Mouse (Mus musculus) frontal cortex, postnatal 36 days (tissue): ENCODE results near the gene Gpr18.
"Not testable (repeated sequence)": the region's sequence is repeated elsewhere in the genome, so short reads cannot be mapped to it uniquely, and the experiment has no call there.

ENCODE experiments used
- DNase-seq, 2 experiments: peaks; one replicate each; pipeline ENCODE4 v3.0.0; 2022; ENCODE audit warnings: low spot score in 2 of 2

Gpr18 gene

DNA sequence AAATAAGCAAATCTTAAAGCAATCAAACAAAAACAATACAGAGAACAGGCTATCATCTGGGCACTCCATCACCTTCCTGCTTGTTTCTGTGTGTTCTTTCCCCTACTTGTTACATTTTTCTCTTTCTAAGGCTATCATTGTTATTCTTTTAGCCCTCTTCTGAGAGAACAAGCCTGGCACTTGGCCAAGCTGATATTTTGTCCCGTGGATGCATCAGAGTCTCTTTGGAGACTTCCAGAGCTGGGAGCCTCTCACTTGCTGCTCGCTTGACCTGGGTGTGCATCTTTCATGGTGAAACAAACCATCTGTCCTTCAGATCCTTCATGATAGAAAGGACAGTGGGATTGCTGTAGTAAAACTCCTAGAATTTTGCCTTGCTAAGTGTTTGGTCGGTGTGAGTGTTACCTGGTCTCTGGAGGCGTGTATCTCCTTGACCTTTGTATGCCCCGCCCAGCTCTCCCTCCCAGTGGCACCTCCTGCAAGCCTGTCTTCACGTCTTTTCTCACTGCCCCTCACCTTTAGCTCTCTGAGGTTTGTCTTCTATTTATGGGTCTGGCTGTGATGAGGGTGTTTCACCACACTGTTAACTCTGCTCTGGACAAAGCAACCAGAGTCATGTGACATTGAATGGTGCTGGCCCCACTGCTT is 31.3 kb downstream of the Gpr18 start:
- DNase-seq: no peak

DNA sequence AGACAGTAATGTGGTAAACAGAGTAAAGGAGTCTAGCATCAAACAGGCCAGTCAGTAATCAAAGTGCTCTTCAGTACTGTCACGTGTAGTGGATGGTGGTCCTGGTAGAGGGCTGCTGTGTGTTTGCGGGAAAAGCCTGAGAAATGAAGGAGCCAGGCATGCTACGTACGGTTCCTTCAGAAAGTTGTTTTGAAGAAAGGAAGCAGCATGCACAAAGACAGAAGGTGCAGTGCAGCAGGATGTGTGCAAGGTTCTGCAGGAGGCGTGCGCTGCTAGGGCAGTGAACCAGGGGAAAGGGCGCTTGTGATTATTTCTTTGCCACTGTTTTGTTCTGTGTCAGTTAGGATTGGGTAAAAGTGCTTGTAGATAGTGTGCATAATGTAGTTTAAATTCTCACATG is 34.4 kb downstream of the Gpr18 start:
- DNase-seq: no peak

DNA sequence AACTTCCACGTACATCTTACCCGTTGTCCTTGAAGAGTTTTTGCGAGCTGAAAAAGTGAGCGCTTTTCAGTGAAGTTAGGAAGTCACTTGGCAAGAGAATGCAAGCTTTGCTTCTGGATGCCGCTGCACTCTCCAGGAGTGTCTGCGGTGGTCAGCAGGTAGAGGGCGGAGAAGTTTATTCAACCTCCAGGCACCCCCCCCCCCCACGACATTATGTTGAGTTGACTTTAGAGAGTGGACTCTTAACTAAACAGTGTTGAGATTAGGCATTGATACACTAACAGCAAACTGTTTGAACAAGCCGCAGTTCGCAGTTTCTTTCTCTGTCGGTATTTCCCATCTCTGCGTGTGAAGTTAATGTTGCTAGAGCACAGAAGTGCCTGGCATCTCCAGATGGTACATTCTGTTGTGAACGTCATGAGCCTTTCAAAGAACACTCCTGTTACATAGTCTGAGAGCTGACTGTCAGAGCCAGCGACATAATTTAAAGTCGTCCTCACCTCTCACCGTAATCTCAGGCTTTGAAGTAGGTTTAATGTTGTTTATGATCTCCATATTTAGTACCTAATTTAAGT is 36.2 kb downstream of the Gpr18 start:
- DNase-seq: peak; percentile 11 to 30

DNA sequence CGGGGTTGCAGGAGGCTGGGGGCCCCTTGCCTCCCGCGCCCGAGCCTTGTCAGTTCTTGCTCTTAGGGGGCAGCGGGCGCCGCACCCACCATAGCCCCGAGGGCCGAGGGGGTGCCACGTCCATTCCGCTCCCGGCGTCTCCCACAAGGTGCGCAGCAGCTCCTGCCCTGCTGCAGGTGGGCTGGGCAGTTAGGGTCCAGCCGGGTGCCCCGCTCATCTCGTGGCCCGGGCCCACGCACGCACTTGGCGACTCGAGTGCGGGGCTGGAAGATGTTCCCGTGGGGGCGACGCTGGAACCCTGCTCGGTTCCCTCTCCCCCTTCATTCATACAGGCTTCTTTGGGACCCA is 36.7 kb downstream of the Gpr18 start:
- no peak for DNase-seq

DNA sequence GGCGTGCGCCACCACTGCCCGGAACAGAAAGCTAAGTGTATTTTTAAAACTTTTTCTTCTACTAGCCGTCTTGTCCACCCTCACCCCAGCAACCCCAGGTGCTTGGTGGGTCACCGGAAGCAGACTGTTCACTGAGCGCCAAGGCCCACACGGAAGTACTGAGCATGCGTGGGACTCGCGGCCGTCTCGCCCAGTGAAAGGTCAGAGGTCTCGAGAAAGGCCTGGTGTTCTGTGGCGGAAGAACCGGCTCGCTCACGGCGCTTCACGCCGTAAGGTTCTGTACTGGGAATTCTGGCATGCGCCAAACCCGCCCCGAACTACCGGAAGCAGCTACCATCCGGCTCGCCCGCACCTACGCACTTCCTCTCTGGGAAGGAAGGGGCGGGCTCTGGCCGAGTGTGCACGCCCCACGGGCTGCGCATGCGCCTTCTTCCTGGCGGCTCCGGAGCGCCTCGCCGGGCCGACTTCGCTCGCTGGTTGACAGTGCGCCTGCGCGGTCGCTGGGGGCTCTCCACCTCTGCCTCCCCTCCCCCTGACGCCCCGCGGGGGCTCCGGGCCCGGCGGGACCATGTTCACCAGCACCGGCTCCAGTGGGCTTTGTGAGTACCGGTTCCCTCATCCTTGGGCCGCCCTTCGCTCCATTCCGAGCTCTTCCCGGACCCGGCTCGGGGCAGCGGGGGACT is 37.3 kb downstream of the Gpr18 start, which contains the start of gene Ubac2:
Gene Ubac2 (plus strand): TSS at position 445 of the 683 bp plus-strand sequence.
- peak; percentile 96 to 99 for DNase-seq

DNA sequence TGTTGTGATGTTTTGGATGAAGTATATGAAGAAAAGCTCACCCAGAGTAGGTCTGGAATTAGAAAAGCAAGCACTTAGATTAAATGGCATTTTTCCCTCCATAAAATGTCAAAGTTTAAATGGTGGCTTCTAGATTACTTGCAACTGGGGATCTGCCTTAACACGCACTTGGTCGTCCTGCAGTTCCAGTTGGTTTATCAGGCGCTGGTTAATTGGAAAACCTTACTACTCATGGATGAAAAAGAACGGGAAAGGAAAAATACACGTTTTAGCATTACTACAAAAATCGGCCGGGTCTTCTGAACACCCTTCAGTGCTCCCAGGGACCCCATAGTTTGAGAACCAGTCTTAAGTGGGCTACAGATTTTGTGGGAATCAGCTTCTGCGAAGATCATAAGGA is 37.9 kb downstream of the Gpr18 start:
- no peak for DNase-seq

DNA sequence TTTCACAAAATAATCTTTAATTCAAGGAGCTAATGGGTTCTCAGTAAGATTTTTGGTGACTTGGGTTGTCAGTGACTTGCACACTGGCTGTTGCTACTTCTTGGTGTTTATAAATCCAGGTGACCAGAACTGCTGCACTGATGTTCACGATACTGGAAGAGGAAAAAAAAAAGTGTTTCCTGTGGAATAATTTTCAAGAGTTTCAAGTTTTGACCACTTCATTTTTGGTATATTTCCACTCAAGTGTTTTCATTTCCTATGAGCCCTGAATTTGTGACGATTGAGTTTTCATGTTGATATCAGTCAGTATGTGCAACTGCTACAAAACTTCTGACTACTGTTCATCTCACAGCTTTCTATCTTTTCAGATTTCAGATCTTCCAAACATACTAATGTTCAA is 38.7 kb downstream of the Gpr18 start:
- DNase-seq: no peak

DNA sequence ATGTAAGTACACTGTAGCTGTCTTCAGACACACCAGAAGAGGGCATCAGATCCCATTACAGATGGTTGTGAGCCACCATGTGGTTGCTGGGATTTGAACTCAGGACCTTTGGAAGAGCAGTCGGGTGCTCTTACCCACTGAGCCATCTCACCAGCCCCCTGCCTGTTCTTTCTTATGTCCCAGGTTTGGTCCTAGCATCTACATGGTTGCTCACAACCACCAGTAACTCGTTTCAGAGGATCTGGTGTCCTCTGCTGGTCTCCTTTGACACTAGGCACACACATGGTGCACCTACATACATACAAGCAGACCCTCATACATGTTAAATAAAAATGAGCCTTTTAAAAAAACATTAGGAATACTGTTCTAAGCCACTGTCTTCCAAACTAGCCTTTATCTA is 39.4 kb downstream of the Gpr18 start:
- not testable (repeated sequence) for DNase-seq

DNA sequence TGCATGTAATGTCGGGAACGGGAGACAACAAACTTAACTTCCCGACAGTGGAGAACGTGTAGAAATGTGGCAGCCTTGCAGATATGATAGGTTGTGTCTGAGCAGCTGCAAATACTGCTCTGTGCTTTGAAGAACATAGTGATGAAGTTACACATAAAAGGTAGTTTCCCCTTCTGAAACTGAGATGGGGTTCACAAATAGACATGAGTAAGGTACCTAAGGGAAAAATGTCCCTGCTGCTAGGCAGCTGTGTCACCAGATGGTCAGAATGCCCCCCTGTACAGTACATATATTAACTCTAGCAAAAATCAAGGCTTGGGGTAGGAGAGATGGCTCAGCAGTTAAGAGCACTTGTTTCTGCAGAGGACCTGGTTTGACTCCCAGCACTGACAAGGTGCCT is 41.9 kb downstream of the Gpr18 start:
- no peak for DNase-seq

DNA sequence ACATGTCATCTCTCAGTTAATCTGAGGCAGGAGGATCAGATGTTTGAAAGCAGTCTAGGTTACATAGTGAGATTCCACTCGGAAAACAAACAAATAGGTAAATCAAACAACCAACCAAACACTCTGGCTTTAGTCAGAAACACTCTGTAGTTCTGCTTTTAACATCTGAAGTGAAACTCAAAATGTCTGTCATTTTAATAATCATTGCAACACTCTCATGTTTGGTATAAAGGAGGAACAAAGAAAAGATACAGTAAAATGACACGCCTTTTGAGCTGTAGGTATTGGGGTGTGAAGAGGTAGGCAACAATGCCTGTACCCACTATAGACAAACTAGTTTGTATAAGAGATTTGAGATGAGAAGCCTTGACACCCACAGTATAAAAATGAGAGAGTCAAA is 42.4 kb downstream of the Gpr18 start:
- no peak for DNase-seq

DNA sequence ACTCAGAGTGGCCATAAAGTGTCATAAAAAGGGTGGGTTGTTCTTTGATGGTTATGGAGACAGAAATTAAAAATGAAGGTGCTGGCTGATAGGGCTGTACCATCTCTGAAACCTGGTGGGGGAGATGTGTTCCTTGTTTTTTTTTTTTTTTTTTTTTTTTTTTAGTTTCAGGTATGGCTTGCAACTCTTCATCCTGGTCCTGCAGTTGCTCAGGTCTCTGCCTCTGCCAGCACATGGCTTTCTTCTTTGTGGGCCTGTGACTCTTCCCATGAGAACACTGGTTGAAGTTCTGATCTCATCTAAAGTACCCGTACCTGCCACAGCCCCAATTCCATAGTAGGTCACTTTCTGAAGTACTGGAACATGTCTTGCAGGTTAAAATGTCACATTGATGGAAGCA is 42.8 kb downstream of the Gpr18 start:
- DNase-seq: no peak

DNA sequence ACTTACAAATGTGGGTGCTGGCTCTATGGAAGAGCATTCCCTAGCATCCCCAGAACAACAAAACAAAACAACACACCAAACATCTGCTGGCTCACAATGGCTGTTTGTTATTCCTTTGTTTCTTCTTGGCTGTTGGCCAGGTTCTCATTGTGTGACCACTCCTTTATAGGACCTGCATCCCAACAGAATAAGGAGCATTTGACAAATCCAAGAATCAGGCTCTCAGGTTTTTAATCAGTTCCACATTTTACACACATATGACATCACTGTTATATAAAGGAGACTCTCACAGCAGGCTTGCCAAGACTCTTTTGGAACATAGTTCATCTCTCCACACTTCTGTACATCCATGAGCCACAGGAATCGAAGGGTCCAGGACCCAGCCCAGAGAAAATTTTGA is 46.5 kb downstream of the Gpr18 start:
- peak in 1 of 2 experiments; percentile 30 for DNase-seq

DNA sequence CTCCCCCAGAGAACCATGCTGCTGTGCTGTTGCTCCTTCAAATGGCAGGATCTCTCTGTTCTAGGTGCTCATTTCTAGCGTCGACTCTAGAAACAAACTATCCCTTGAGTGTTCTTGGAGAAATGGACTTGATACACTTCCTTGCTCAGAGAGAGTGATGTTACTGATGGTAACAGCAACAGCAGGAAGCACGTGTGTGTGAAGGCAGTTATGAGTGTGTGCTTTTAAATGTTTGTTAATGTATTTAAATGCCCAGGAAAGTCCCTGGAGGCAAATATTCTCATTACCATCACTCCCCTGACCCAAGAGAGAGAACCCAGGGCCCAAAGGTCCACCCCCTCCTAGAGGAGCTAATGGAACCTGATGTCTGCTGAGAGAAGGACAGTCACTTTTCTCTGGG is 49.0 kb downstream of the Gpr18 start:
- DNase-seq: no peak

DNA sequence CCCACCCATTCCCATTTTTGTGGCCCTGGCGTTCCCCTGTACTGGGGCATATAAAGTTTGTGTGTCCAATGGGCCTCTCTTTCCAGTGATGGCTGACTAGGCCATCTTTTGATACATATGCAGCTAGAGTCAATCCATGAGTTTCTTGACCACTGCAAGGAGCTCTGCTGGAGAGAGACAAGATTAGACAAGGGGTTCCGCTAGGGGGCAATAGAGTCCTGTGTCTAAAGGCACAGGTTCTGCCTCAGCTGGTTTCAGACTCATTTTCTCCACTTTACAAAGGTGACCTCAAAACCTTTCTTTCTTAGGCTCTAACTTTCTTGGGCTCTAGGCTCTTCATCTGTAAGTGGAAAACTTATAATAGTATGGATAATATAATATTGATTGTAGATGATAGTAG is 50.4 kb downstream of the Gpr18 start:
- peak; percentile 48 to 77 for DNase-seq
